Mouse (Mus musculus): ENCODE data around the gene Golga7b.

Golga7b gene

GRCm38 (mm10) chr19:42247519-42247918, at the start of gene Golga7b:
Gene Golga7b, plus strand, starts transcription at chr19:42247574.
- no peak for DNase-seq (ENCODE audit: low spot score)

- DNase-seq (ENCODE audit: low spot score), result no peak
These were observed 49.3 kb upstream of the Golga7b start for GRCm38 (mm10) chr19:42198026-42198425.

- no peak for DNase-seq (ENCODE audit: low spot score)
These were observed 45.5 kb upstream of the Golga7b start, which contains the start of gene Sfrp5 for GRCm38 (mm10) chr19:42201696-42202381. Gene Sfrp5, minus strand, starts transcription at chr19:42202252.

- DNase-seq (ENCODE audit: low spot score), result no peak
These were observed 44.9 kb upstream of the Golga7b start for GRCm38 (mm10) chr19:42202467-42202866.

GRCm38 (mm10) chr19:42204306-42204705, 43.1 kb upstream of the Golga7b start:
- DNase-seq (ENCODE audit: low spot score), result no peak

- DNase-seq (ENCODE audit: low spot score), result no peak
These were observed 42.2 kb upstream of the Golga7b start for GRCm38 (mm10) chr19:42205201-42205600.

- no peak for DNase-seq (ENCODE audit: low spot score)
These were observed 37.9 kb upstream of the Golga7b start for GRCm38 (mm10) chr19:42209485-42209884.

GRCm38 (mm10) chr19:42209976-42210375, 37.4 kb upstream of the Golga7b start:
- no peak for DNase-seq (ENCODE audit: low spot score)

GRCm38 (mm10) chr19:42211936-42212335, 35.4 kb upstream of the Golga7b start:
- DNase-seq (ENCODE audit: low spot score), result no peak

- DNase-seq (ENCODE audit: low spot score), result no peak
These were observed 32.8 kb upstream of the Golga7b start for GRCm38 (mm10) chr19:42214601-42215000.

GRCm38 (mm10) chr19:42216699-42217373, 30.5 kb upstream of the Golga7b start:
- no peak for DNase-seq (ENCODE audit: low spot score)

- DNase-seq (ENCODE audit: low spot score), result peak; percentile 67
These were observed 30.0 kb upstream of the Golga7b start for GRCm38 (mm10) chr19:42217374-42217763.

- no peak for DNase-seq (ENCODE audit: low spot score)
These were observed 20.9 kb upstream of the Golga7b start for GRCm38 (mm10) chr19:42226451-42226850.

GRCm38 (mm10) chr19:42229499-42230287, 17.7 kb upstream of the Golga7b start:
- no peak for DNase-seq (ENCODE audit: low spot score)

- no peak for DNase-seq (ENCODE audit: low spot score)
These were observed 17.1 kb upstream of the Golga7b start for GRCm38 (mm10) chr19:42230288-42230568.

GRCm38 (mm10) chr19:42230986-42231385, 16.4 kb upstream of the Golga7b start:
- DNase-seq (ENCODE audit: low spot score), result no peak

GRCm38 (mm10) chr19:42237602-42238340, 9.6 kb upstream of the Golga7b start:
- DNase-seq (ENCODE audit: low spot score), result no peak

GRCm38 (mm10) chr19:42238341-42238715, 9.0 kb upstream of the Golga7b start:
- no peak for DNase-seq (ENCODE audit: low spot score)

GRCm38 (mm10) chr19:42240881-42241280, 6.5 kb upstream of the Golga7b start:
- no peak for DNase-seq (ENCODE audit: low spot score)

- DNase-seq (ENCODE audit: low spot score), result no peak
These were observed 4.0 kb upstream of the Golga7b start for GRCm38 (mm10) chr19:42243401-42243800.

- DNase-seq (ENCODE audit: low spot score), result no peak
These were observed 748 bp upstream of the Golga7b start for GRCm38 (mm10) chr19:42246626-42247025.

Data from testis, postnatal 10 days (tissue).